Mouse (Mus musculus) hematopoietic multipotent progenitor cell, adult 10-12 weeks (in vitro differentiated cells): ENCODE measurements around the gene Nat8f2. TPM values are rescaled to one million over a fixed set of nuclear protein-coding genes. Genes with fewer than 3 reads are reported as not detected.

ENCODE experiments used
- polyA plus RNA-seq: library from polyadenylated mRNA; stranded (reverse); fragments of >175 nt; gene quantifications from 2 replicates; pipeline ENCODE4 v1.2.3, GENCODE M21; 2012; ENCODE audit warnings: low replicate concordance

Nat8f2 gene
- not detected in 2 replicates for polyA plus RNA-seq

DNA sequence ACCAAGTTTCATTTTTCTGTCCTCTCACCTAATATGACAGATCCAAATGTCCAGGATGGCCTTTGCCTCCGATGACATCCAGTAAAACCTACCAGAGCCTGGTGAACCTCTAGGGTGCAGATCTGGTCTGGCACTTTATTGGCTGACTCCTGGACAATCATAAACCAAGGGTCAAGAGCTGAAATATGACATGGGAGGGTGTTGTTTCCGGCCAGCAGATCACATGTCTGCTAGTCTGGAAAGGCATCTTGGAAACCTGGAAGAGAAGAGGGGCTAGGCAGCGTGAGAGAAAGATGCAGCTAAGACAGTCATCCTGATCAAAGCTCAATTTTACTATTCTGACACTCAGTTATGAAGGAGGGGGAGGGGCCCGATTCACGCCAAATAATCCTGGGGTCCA lies at the start of gene Nat8f2:
Gene Nat8f2 (minus strand): TSS at position 153 of the 400 bp plus-strand sequence.

DNA sequence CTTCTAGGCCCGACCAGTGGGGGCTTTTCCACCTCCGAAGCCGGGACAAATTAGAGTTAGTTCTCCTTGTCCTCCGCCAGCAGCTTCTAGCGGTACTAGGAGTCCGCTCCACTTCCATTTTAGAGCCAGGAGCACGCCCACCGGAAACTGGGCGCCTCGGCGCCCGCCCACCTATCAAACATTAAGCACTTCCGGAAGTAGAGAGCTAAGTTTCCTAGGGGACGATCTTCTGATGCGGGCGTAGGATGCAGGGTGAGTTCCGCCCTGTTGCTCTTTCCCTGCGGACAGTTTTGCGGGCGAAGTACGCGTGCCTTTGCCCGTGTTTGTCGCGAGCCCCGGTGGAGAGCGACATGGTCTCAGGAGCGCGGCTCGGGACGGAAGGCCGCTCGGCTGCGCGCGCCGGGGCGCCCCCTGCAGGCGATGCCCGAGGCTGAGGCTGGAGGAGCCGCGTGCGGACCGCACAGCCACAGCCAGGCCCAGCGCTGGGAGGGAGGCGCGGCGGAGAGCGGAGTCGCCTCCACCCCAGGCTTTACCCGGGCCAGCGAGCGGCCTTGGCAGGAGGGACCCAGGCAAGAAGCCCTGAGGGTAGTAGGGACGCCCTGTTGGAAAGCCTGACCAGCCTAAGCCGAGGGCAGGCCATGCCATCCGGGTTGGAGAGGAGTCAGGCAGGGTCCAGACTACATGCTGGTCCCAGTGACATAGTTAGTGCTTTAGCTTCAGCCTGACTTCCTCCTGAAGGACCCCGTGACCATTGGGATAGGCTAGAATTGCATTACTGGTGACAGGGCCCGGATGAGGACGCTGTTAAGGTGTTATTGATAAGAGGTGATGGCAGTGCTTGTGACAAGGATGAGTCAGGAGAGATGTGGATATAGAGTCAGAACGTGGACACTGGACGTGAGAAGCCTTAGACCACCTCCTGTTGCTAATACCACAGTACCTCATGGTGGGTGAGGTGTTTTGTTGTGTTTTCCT lies 46.9 kb upstream of the Nat8f2 start, which contains the start of gene Nat8f1:
Gene Nat8f1 (minus strand): TSS at position 149 of the 975 bp plus-strand sequence.

DNA sequence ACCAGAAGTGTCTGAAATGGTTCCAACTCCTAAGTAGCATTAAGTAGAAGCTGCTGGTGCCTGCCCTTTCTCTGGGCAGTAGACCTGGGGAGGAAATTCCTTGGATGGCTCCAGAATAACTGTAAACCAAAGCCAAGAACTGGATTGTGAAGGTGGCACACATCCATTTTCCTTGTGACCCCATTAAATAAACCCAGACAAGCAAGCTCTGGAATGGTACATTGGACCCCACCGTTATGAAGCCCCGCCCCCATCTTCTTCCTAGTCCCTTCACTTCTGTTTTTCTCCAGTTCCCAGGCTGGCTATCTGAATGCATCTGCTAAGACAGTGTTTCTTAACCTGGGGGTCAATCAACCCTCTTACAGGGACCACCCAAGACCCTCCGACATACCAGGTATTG lies 42.6 kb upstream of the Nat8f2 start, which contains the start of gene Tprkb:
Gene Tprkb (plus strand): TSS at position 279 of the 400 bp plus-strand sequence.

DNA sequence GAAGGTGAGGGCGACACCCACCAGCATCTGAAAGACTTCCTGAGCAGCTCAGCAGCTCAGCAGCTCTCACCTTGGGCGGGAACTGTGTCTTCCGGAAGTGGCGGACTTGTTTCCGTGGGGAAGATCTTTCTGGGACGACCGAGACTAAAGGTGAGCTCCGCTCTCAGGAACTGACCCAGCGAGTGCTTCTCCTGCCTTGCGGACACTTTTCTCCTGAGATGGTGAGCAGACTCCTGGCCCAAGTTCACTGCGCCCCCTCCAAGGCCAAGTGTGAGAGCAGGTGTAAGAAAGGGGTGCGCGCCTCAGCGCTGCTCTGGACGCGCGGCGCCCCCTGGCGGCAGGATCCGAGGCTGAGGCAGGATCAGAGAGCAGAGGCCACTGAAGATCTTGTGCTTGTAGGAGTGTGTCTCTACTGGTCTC lies 35.7 kb upstream of the Nat8f2 start, which contains the start of gene Nat8f4:
Gene Nat8f4 (minus strand): TSS at position 243 of the 420 bp plus-strand sequence.

GRCm38 (mm10) chr6:85831796-85832321 lies 37.1 kb downstream of the Nat8f2 start, which contains the start of gene Nat8:
Nat8 (minus strand) TSS chr6:85832082.

DNA sequence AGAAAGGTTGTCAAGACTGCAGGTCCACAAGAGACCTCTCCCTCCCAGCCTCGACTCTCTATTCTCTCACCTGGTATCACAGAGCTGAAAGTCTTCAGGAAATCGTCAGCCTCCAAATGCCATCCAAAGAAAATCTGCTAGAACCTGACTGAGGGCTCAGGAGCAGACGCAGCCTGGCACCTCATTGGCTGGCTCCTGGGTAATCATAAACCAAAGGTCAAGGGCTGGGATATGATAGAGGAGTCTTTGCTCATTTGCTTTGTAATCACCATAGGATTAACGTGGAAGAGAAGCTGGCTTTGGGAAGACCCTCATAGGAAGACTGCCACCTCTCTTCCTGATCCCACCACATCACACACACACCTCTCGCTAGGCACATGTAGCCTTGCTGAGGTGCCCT lies 48.1 kb downstream of the Nat8f2 start, which contains the start of the genes Nat8f6 and Nat8f5:
Gene Nat8f6 (minus strand): TSS at position 118 of the 400 bp plus-strand sequence.
Gene Nat8f5 (minus strand): TSS at position 136 of the 400 bp plus-strand sequence.

Other genes starting within 250 kb of the Nat8f2 start
- gene Nat8f7, start 156.0 kb downstream of the Nat8f2 start, polyA plus RNA-seq = not detected in 2 replicates
- not detected in 2 replicates for gene Nat8f3, start 103.4 kb downstream of the Nat8f2 start, polyA plus RNA-seq
- 0.15 TPM in 1 of 2 replicates, not detected in the other for gene Nat8f6, start 48.2 kb downstream of the Nat8f2 start, polyA plus RNA-seq
- not detected in 2 replicates for gene Nat8f5, start 48.2 kb downstream of the Nat8f2 start, polyA plus RNA-seq
- not detected in 2 replicates for gene Nat8, start 37.1 kb downstream of the Nat8f2 start, polyA plus RNA-seq
- 0.22 and 0.34 TPM in 2 replicates for gene Nat8f4, start 35.7 kb upstream of the Nat8f2 start, polyA plus RNA-seq
- 2.4 and 3.2 TPM in 2 replicates for gene Tprkb, start 42.7 kb upstream of the Nat8f2 start, polyA plus RNA-seq
- gene Nat8f1, start 46.5 kb upstream of the Nat8f2 start, polyA plus RNA-seq = 0.23 and 1.2 TPM in 2 replicates
- gene Dusp11, start 92.5 kb upstream of the Nat8f2 start, polyA plus RNA-seq = 61.0 and 73.2 TPM in 2 replicates
- not detected in 2 replicates for gene Figla, start 147.0 kb upstream of the Nat8f2 start, polyA plus RNA-seq
- 2.4 and 22.5 TPM in 2 replicates for gene Add2, start 159.5 kb upstream of the Nat8f2 start, polyA plus RNA-seq